Mouse (Mus musculus) embryonic fibroblast, embryonic 13.5 days (primary cell): ENCODE measurements at regions not wholly inside any gene's neighbourhood (a gene's known extent, or its start where the extent isn't known, plus 50 kb on each side); places are given as distances from the start of the nearest gene placed in this dataset.

ENCODE experiments used
- H3K27ac ChIP-seq: 2 replicates; pipeline ENCODE4 v1.5.1; 2012; ENCODE audit warnings: low read length, control low read depth, inconsistent platforms; ENCODE audit not compliant: insufficient read depth
- H3K4me1 ChIP-seq: 2 replicates; pipeline ENCODE4 v1.6.1; 2011; ENCODE audit warnings: low read length; ENCODE audit not compliant: control insufficient read depth, insufficient read depth
- H3K4me3 ChIP-seq: 2 replicates; pipeline ENCODE4 v1.5.1; 2011; ENCODE audit warnings: mild to moderate bottlenecking, control low read depth, low read length; ENCODE audit not compliant: insufficient read depth
- CTCF ChIP-seq: IDR thresholded peaks from 2 replicates; pipeline ENCODE4 v1.5.1; 2011; ENCODE audit warnings: mild to moderate bottlenecking, control low read depth, low read length, moderate library complexity, borderline replicate concordance; ENCODE audit not compliant: insufficient read depth
- POLR2A ChIP-seq: IDR thresholded peaks from 2 replicates; pipeline ENCODE4 v1.6.1; 2011; ENCODE audit warnings: low read depth, mild to moderate bottlenecking, control low read depth, low read length, moderate library complexity

- no peaks in the 10 kb centered on the region for H3K4me1 ChIP-seq
- TF ChIP-seq CTCF: no peak
- TF ChIP-seq POLR2A: no peak
- no peak overlapping the region for H3K4me3 ChIP-seq
- no peak overlapping the region for H3K27ac ChIP-seq
Observed at GRCm38 (mm10) chr12:79888812-79889211, 224.0 kb downstream of the Zfp36l1 start.

- H3K4me1 ChIP-seq: no peaks in the 10 kb centered on the region
- H3K27ac ChIP-seq: 0 out of 2 replicates have a peak overlapping the region, but pooled peaks have one; percentile 4
- no peak for TF ChIP-seq POLR2A
- TF ChIP-seq CTCF: no peak
- H3K4me3 ChIP-seq: no peak overlapping the region
Observed at GRCm38 (mm10) chr12:79888086-79888485, 224.7 kb downstream of the Zfp36l1 start.

- TF ChIP-seq CTCF (no peak), POLR2A (peak; percentile 59; the same call in 1 of the 2 replicates)
- Histone ChIP-seq H3K4me3 (no peak overlapping the region), H3K4me1 (no peaks in the 10 kb centered on the region), H3K27ac (peak overlapping the region; percentile 23; the same call in 1 of the 2 replicates)
Observed at GRCm38 (mm10) chr12:79887225-79887886, 225.5 kb downstream of the Zfp36l1 start.

GRCm38 (mm10) chr12:79886494-79886893 lies 226.3 kb downstream of the Zfp36l1 start:
- Histone ChIP-seq H3K4me1 (no peaks in the 10 kb centered on the region), H3K27ac (no peak overlapping the region), H3K4me3 (no peak overlapping the region)
- TF ChIP-seq CTCF (no peak), POLR2A (no peak; the same call in 1 of the 2 replicates)

- no peak overlapping the region for H3K27ac ChIP-seq
- H3K4me1 ChIP-seq: no peaks in the 10 kb centered on the region
- H3K4me3 ChIP-seq: no peak overlapping the region
- TF ChIP-seq POLR2A (no peak), CTCF (no peak)
Observed at GRCm38 (mm10) chr12:79885286-79885685, 227.5 kb downstream of the Zfp36l1 start.

- TF ChIP-seq CTCF (no peak), POLR2A (no peak)
- Histone ChIP-seq H3K4me1 (no peaks in the 10 kb centered on the region), H3K27ac (no peak overlapping the region), H3K4me3 (no peak overlapping the region)
Observed at GRCm38 (mm10) chr12:79883651-79884050, 229.2 kb downstream of the Zfp36l1 start.

- H3K4me3 ChIP-seq: no peak overlapping the region
- no peaks in the 10 kb centered on the region for H3K4me1 ChIP-seq
- no peak overlapping the region for H3K27ac ChIP-seq
- TF ChIP-seq CTCF: no peak
- TF ChIP-seq POLR2A: no peak
Observed at GRCm38 (mm10) chr12:79880751-79881261, 232.0 kb downstream of the Zfp36l1 start.

- TF ChIP-seq POLR2A: no peak
- TF ChIP-seq CTCF: no peak
- H3K4me3 ChIP-seq: no peak overlapping the region
- H3K4me1 ChIP-seq: no peaks in the 10 kb centered on the region
- H3K27ac ChIP-seq: no peak overlapping the region
Observed at GRCm38 (mm10) chr12:79880346-79880745, 232.5 kb downstream of the Zfp36l1 start.

- no peak overlapping the region for H3K4me3 ChIP-seq
- H3K27ac ChIP-seq: no peak overlapping the region
- H3K4me1 ChIP-seq: no peaks in the 10 kb centered on the region
- no peak for TF ChIP-seq CTCF
Observed at GRCm38 (mm10) chr12:79879918-79880273, 232.9 kb downstream of the Zfp36l1 start.

- no peak overlapping the region for H3K4me3 ChIP-seq
Observed at GRCm38 (mm10) chr12:79879093-79879917, 233.5 kb downstream of the Zfp36l1 start.

More at GRCm38 (mm10) chr12:79879093-79879917, 233.5 kb downstream of the Zfp36l1 start:
- Histone ChIP-seq H3K27ac (no peak overlapping the region), H3K4me1 (no peaks in the 10 kb centered on the region; the same call in 1 of the 2 replicates)
- TF ChIP-seq POLR2A: no peak
- TF ChIP-seq CTCF: no peak
